ENCODE assay signal across 8 mouse cellular contexts in genomic region chr9:119403236-119403641, GRCm38 (mm10). TPM values are rescaled to one million over a fixed set of nuclear protein-coding genes. Genes with fewer than 3 reads are reported as not detected.
DNase-seq lines count a peak whose midpoint lies in the region; ATAC-seq lines count a peak whose summit lies in the region.

No protein-coding gene starts in this region.

- H3K27ac ChIP-seq in kidney, embryonic 14.5 days (ENCODE audit: low read depth, low read length): peak overlapping the region; percentile 97
- no peak overlapping the region for H3K27ac ChIP-seq in liver, embryonic 15.5 days (replicated peaks)
- peak overlapping the region; percentile 100 for H3K27ac ChIP-seq in neural tube, embryonic 13.5 days (replicated peaks)

- H3K9ac ChIP-seq in kidney, embryonic 14.5 days (ENCODE audit: low read depth, low read length): peak overlapping the region; percentile 99
- peak overlapping the region; percentile 59; the same call in 1 of the 2 replicates for H3K9ac ChIP-seq in liver, embryonic 15.5 days
- H3K9ac ChIP-seq in neural tube, embryonic 13.5 days: peak overlapping the region; percentile 100

- peaks cover 75% of the 10 kb centered on the region for H3K27me3 ChIP-seq in megakaryocyte, embryonic 14.5 days (replicated peaks)
- no peaks in the 10 kb centered on the region for H3K27me3 ChIP-seq in kidney, embryonic 14.5 days (ENCODE audit: control insufficient read depth, insufficient read depth, low read length)
- peaks cover 47% of the 10 kb centered on the region for H3K27me3 ChIP-seq in liver, embryonic 15.5 days
- H3K27me3 ChIP-seq in neural tube, embryonic 13.5 days: no peaks in the 10 kb centered on the region

- WGBS in kidney, embryonic 14.5 days: under 1% methylated on average over 26 of the region's 26 CpGs
- WGBS in liver, embryonic 15.5 days (ENCODE audit: insufficient replicate concordance): under 1% methylated on average over 26 of the region's 26 CpGs
- under 1% methylated on average over 26 of the region's 26 CpGs for WGBS in neural tube, embryonic 13.5 days

- H3K36me3 ChIP-seq in megakaryocyte, embryonic 14.5 days (replicated peaks; ENCODE audit: low read length): no peaks in the 10 kb centered on the region
- H3K36me3 ChIP-seq in kidney, embryonic 14.5 days (ENCODE audit: control insufficient read depth, insufficient read depth, low read length): no peaks in the 10 kb centered on the region
- no peaks in the 10 kb centered on the region for H3K36me3 ChIP-seq in liver, embryonic 15.5 days (replicated peaks)
- H3K36me3 ChIP-seq in neural tube, embryonic 13.5 days: no peaks in the 10 kb centered on the region; the same call in 1 of the 2 replicates

- DNase-seq in cerebellum, postnatal 10 days: peak; percentile 69 to 72
- peak; percentile 46 to 58 for DNase-seq in heart, adult 18-20 months

- no peak for ATAC-seq in megakaryocyte, adult 5-6 weeks (ENCODE audit: poor library complexity, severe bottlenecking)
- peak; percentile 17; the same call in 1 of the 2 replicates for ATAC-seq in kidney, embryonic 14.5 days (ENCODE audit: low FRiP score, low TSS enrichment)
- ATAC-seq in liver, embryonic 15.5 days (ENCODE audit: insufficient read depth): no peak
- ATAC-seq in neural tube, embryonic 13.5 days (ENCODE audit: low read depth): peak; percentile 56
- ATAC-seq in inflammation-experienced regulatory T-cells, adult 6 months: no peak

- peak overlapping the region; percentile 94 for H3K4me2 ChIP-seq in kidney, embryonic 14.5 days (replicated peaks; ENCODE audit: low read depth, low read length)
- peak overlapping the region; percentile 73 for H3K4me2 ChIP-seq in liver, embryonic 15.5 days
- peak overlapping the region; percentile 82 for H3K4me2 ChIP-seq in neural tube, embryonic 13.5 days

- peaks cover 4% of the 10 kb centered on the region for H3K9me3 ChIP-seq in megakaryocyte, embryonic 14.5 days
- no peaks in the 10 kb centered on the region for H3K9me3 ChIP-seq in kidney, embryonic 14.5 days (ENCODE audit: control insufficient read depth, low read length)
- H3K9me3 ChIP-seq in liver, embryonic 15.5 days (replicated peaks): no peaks in the 10 kb centered on the region
- H3K9me3 ChIP-seq in neural tube, embryonic 13.5 days: no peaks in the 10 kb centered on the region

- H3K4me1 ChIP-seq in megakaryocyte, embryonic 14.5 days: peaks cover 31% of the 10 kb centered on the region
- H3K4me1 ChIP-seq in kidney, embryonic 14.5 days (ENCODE audit: control insufficient read depth, insufficient read depth, low read length): peaks cover 23% of the 10 kb centered on the region
- peaks cover 32% of the 10 kb centered on the region for H3K4me1 ChIP-seq in liver, embryonic 15.5 days (replicated peaks)
- H3K4me1 ChIP-seq in neural tube, embryonic 13.5 days (replicated peaks): peaks cover 52% of the 10 kb centered on the region

- H3K4me3 ChIP-seq in megakaryocyte, embryonic 14.5 days (replicated peaks): peak overlapping the region; percentile 93
- H3K4me3 ChIP-seq in kidney, embryonic 14.5 days (ENCODE audit: low read length): peak overlapping the region; percentile 92
- peak overlapping the region; percentile 66 for H3K4me3 ChIP-seq in liver, embryonic 15.5 days (replicated peaks)
- H3K4me3 ChIP-seq in neural tube, embryonic 13.5 days: peak overlapping the region; percentile 93

RNA-seq across cellular contexts. Expression of gene Acvr2b, which starts 1.3 kb away (rescaled TPM):
- 0.81 and 0.87 TPM in 2 replicates for polyA plus RNA-seq in megakaryocyte, embryonic 14.5 days (2012; ENCODE audit: insufficient read depth, low replicate concordance)
- 1.1 and 1.7 TPM in 2 replicates for total RNA-seq in megakaryocyte, adult 5-6 weeks (2015)
- total RNA-seq in megakaryocyte, adult 5-6 weeks (2017): 0.37 and 0.57 TPM in 2 replicates
- total RNA-seq in heart, adult 18-20 months (2021): 1 to 10 TPM; 3.4 to 4.7 TPM
- polyA plus RNA-seq in kidney, embryonic 14.5 days (2014; fragmentation: Nextera tagmentation; extraction: Ambion mirVana): 57.4 and 67.0 TPM in 2 replicates
- polyA plus RNA-seq in liver, embryonic 15.5 days (2015; fragmentation: Nextera tagmentation; extraction: Ambion mirVana): 3.2 and 3.6 TPM in 2 replicates
- polyA plus RNA-seq in neural tube, embryonic 13.5 days (2015; fragmentation: Nextera tagmentation; extraction: Ambion mirVana): 53.7 and 53.9 TPM in 2 replicates
- polyA plus RNA-seq in inflammation-experienced regulatory T-cells, adult 6 months (2017; shearing (Covaris generic)): not detected

RNA-seq across cellular contexts. Expression of gene Slc22a14, which starts 37.9 kb away (rescaled TPM):
- not detected in 2 replicates for polyA plus RNA-seq in megakaryocyte, embryonic 14.5 days (2012; ENCODE audit: insufficient read depth, low replicate concordance)
- not detected in 2 replicates for total RNA-seq in megakaryocyte, adult 5-6 weeks (2015)
- total RNA-seq in megakaryocyte, adult 5-6 weeks (2017): not detected in 2 replicates
- not detected for total RNA-seq in heart, adult 18-20 months (2021)
- polyA plus RNA-seq in kidney, embryonic 14.5 days (2014; fragmentation: Nextera tagmentation; extraction: Ambion mirVana): not detected in 2 replicates
- 0.07 TPM in 1 of 2 replicates, not detected in the other for polyA plus RNA-seq in liver, embryonic 15.5 days (2015; fragmentation: Nextera tagmentation; extraction: Ambion mirVana)
- polyA plus RNA-seq in neural tube, embryonic 13.5 days (2015; fragmentation: Nextera tagmentation; extraction: Ambion mirVana): not detected in 2 replicates
- not detected for polyA plus RNA-seq in inflammation-experienced regulatory T-cells, adult 6 months (2017; shearing (Covaris generic))

RNA-seq across cellular contexts. Expression of gene Exog, which starts 41.5 kb away (rescaled TPM):
- 0.72 TPM in 1 of 2 replicates, not detected in the other for polyA plus RNA-seq in megakaryocyte, embryonic 14.5 days (2012; ENCODE audit: insufficient read depth, low replicate concordance)
- 3.5 and 5.9 TPM in 2 replicates for total RNA-seq in megakaryocyte, adult 5-6 weeks (2015)
- total RNA-seq in megakaryocyte, adult 5-6 weeks (2017): 2.1 and 3.0 TPM in 2 replicates
- total RNA-seq in heart, adult 18-20 months (2021): 1 to 10 TPM; 2.7 to 4.0 TPM
- polyA plus RNA-seq in kidney, embryonic 14.5 days (2014; fragmentation: Nextera tagmentation; extraction: Ambion mirVana): 21.4 and 27.8 TPM in 2 replicates
- 5.8 and 6.6 TPM in 2 replicates for polyA plus RNA-seq in liver, embryonic 15.5 days (2015; fragmentation: Nextera tagmentation; extraction: Ambion mirVana)
- polyA plus RNA-seq in neural tube, embryonic 13.5 days (2015; fragmentation: Nextera tagmentation; extraction: Ambion mirVana): 45.4 and 47.2 TPM in 2 replicates
- 10 to 100 TPM; 11.1 to 12.1 (median 11.5) TPM for polyA plus RNA-seq in inflammation-experienced regulatory T-cells, adult 6 months (2017; shearing (Covaris generic))

RNA-seq across cellular contexts. Expression of gene Xylb, which starts 46.1 kb away (rescaled TPM):
- polyA plus RNA-seq in megakaryocyte, embryonic 14.5 days (2012; ENCODE audit: insufficient read depth, low replicate concordance): 0.09 and 0.70 TPM in 2 replicates
- 0.60 and 1.7 TPM in 2 replicates for total RNA-seq in megakaryocyte, adult 5-6 weeks (2015)
- 0.89 and 1.9 TPM in 2 replicates for total RNA-seq in megakaryocyte, adult 5-6 weeks (2017)
- total RNA-seq in heart, adult 18-20 months (2021): under 1 TPM; 0.26 to 0.30 TPM
- polyA plus RNA-seq in kidney, embryonic 14.5 days (2014; fragmentation: Nextera tagmentation; extraction: Ambion mirVana): 7.2 and 17.9 TPM in 2 replicates
- polyA plus RNA-seq in liver, embryonic 15.5 days (2015; fragmentation: Nextera tagmentation; extraction: Ambion mirVana): 3.7 and 3.8 TPM in 2 replicates
- 2.4 and 2.6 TPM in 2 replicates for polyA plus RNA-seq in neural tube, embryonic 13.5 days (2015; fragmentation: Nextera tagmentation; extraction: Ambion mirVana)
- polyA plus RNA-seq in inflammation-experienced regulatory T-cells, adult 6 months (2017; shearing (Covaris generic)): under 1 TPM in 2 of 3 experiments, not detected in 1; 0.38 to 0.63 TPM

Comparison
In these comparisons a context has a peak if more than half of its experiments do, and no peak if none do; other contexts are left out.
1. ATAC-seq: peak in kidney, embryonic 14.5 days (single experiment) and neural tube, embryonic 13.5 days (single experiment); none in megakaryocyte, adult 5-6 weeks (single experiment), liver, embryonic 15.5 days (single experiment) and inflammation-experienced regulatory T-cells, adult 6 months (single experiment).
2. RNA of gene Acvr2b, which starts 1.3 kb away (polyA plus RNA-seq): 57.4 to 67.0 TPM in kidney, embryonic 14.5 days and 53.7 to 53.9 TPM in neural tube, embryonic 13.5 days; 3.2 to 3.6 TPM in liver, embryonic 15.5 days, 0.81 to 0.87 TPM in megakaryocyte, embryonic 14.5 days and not detected in inflammation-experienced regulatory T-cells, adult 6 months; every median in the first group is over 10 times any median in the second.
3. Peak in every context shown above with its lines, with median percentiles within 50 percentile points of each other: H3K4me3 ChIP-seq, H3K4me2 ChIP-seq and H3K9ac ChIP-seq.